Mouse (Mus musculus): ENCODE results near the gene Uqcrq. TPM values are rescaled to one million over a fixed set of nuclear protein-coding genes. Genes with fewer than 3 reads are reported as not detected.

The Uqcrq gene
- total RNA-seq, 2 experiments from 2014 or later: 559 to 683 TPM

- no peak for DNase-seq (ENCODE audit: low spot score in 2 of 2)
Measured at GRCm38 (mm10) chr11:53423036-53423435, 7.6 kb downstream of the Uqcrq start, which contains the start of gene Leap2. TSS of gene Leap2 (minus strand) at chr11:53423170.

- no peak for DNase-seq (ENCODE audit: low spot score in 2 of 2)
Measured at GRCm38 (mm10) chr11:53418048-53418447, 12.6 kb downstream of the Uqcrq start.

- no peak for DNase-seq (ENCODE audit: low spot score in 2 of 2)
Measured at GRCm38 (mm10) chr11:53413871-53414270, 16.8 kb downstream of the Uqcrq start.

GRCm38 (mm10) chr11:53411738-53412137 lies 18.9 kb downstream of the Uqcrq start:
- DNase-seq (ENCODE audit: low spot score in 2 of 2): no peak

- no peak for DNase-seq (ENCODE audit: low spot score in 2 of 2)
Measured at GRCm38 (mm10) chr11:53403638-53404037, 27.0 kb downstream of the Uqcrq start.

GRCm38 (mm10) chr11:53393856-53394255 lies 36.8 kb downstream of the Uqcrq start:
- DNase-seq (ENCODE audit: low spot score in 2 of 2): no peak

GRCm38 (mm10) chr11:53383758-53384428 lies 46.7 kb downstream of the Uqcrq start:
- DNase-seq (ENCODE audit: low spot score in 2 of 2): no peak

GRCm38 (mm10) chr11:53378918-53379317 lies 51.7 kb downstream of the Uqcrq start:
- DNase-seq (ENCODE audit: low spot score in 2 of 2): no peak

Small RNAs within 50 kb of the gene (microRNA-seq; reads per million reads assigned to microRNA genes)
- gene Mir6920: not detected

Other genes starting within 250 kb of the Uqcrq start
- 100 to 1,000 TPM; 150 to 168 TPM for gene Hspa4, start 130.4 kb downstream of the Uqcrq start, total RNA-seq (2021)
- 10 to 100 TPM; 12.5 to 16.4 TPM for gene Zcchc10, start 106.2 kb downstream of the Uqcrq start, total RNA-seq (2021)
- gene Aff4, start 80.0 kb downstream of the Uqcrq start, total RNA-seq (2021): 100 to 1,000 TPM; 163 to 187 TPM
- 1 to 10 TPM in 1 of 2 experiments, not detected in 1; 7.2 TPM for gene Leap2, start 7.7 kb downstream of the Uqcrq start, total RNA-seq (2021)
- gene Gdf9, start 192 bp upstream of the Uqcrq start, total RNA-seq (2021): 1 to 10 TPM in 1 of 2 experiments, under 1 TPM in 1; 0.85 to 1.1 TPM
- gene Gm10447, start 26.3 kb upstream of the Uqcrq start, total RNA-seq (2021): under 1 TPM; 0.36 to 0.51 TPM
- gene Shroom1, start 26.4 kb upstream of the Uqcrq start, total RNA-seq (2021): 1 to 10 TPM; 4.5 to 5.8 TPM
- not detected for gene Gm9837, start 39.6 kb upstream of the Uqcrq start, total RNA-seq (2021)
- gene Gm9945, start 49.3 kb upstream of the Uqcrq start, total RNA-seq (2021): not detected
- 1 to 10 TPM; 1.7 to 2.2 TPM for gene Sowaha, start 49.4 kb upstream of the Uqcrq start, total RNA-seq (2021)
- gene Sept8, start 88.4 kb upstream of the Uqcrq start, total RNA-seq (2021): 10 to 100 TPM; 60.4 to 65.7 TPM
- gene Kif3a, start 136.5 kb upstream of the Uqcrq start, total RNA-seq (2021): 10 to 100 TPM; 27.5 to 30.1 TPM
- gene Il4, start 187.8 kb upstream of the Uqcrq start, total RNA-seq (2021): not detected
- gene Il13, start 203.9 kb upstream of the Uqcrq start, total RNA-seq (2021): not detected

All from adrenal gland, postnatal 4 days (tissue).